Comparison of ENCODE assay signal across 8 mouse cellular contexts in genomic region chr8:121573275-121573674, GRCm38 (mm10). TPM values are rescaled to one million over a fixed set of nuclear protein-coding genes. Genes with fewer than 3 reads are reported as not detected.
DNase-seq lines count a peak whose midpoint lies in the region; ATAC-seq and TF ChIP-seq lines count a peak whose summit lies in the region.

No protein-coding gene starts in this region.

- H3K9ac ChIP-seq in hindbrain, embryonic 16.5 days (ENCODE audit: low read depth, low read length): no peak overlapping the region
- no peak overlapping the region for H3K9ac ChIP-seq in hindbrain, embryonic 12.5 days
- H3K9ac ChIP-seq in intestine, postnatal 0 days (ENCODE audit: low read depth, low read length): no peak overlapping the region

- H3K4me3 ChIP-seq in hindbrain, embryonic 16.5 days (ENCODE audit: low read length): no peak overlapping the region
- no peak overlapping the region for H3K4me3 ChIP-seq in hindbrain, embryonic 12.5 days
- no peak overlapping the region for H3K4me3 ChIP-seq in intestine, postnatal 0 days (ENCODE audit: low read depth, low read length)

- 37% methylated on average over 3 of the region's 3 CpGs for WGBS in hindbrain, embryonic 16.5 days
- WGBS in hindbrain, embryonic 12.5 days: 48% methylated on average over 3 of the region's 3 CpGs
- WGBS in intestine, postnatal 0 days: 31% methylated on average over 3 of the region's 3 CpGs

- ATAC-seq in hindbrain, embryonic 16.5 days: 0 out of 2 replicates have a peak, but pooled peaks have one; percentile 18
- ATAC-seq in hindbrain, embryonic 12.5 days (ENCODE audit: low FRiP score): no peak; the same call in 1 of the 2 replicates
- ATAC-seq in Patski: peak; percentile 84
- peak; percentile 92 for ATAC-seq in erythroid progenitor cell, adult 5-6 weeks (replicated peaks; ENCODE audit: low FRiP score, poor library complexity, severe bottlenecking)
- ATAC-seq in intestine, postnatal 0 days: peak; percentile 74
- no peak for ATAC-seq in inflammation-experienced regulatory T-cells, adult 6 months

- DNase-seq in Patski (ENCODE audit: low read depth, low spot score): peak; percentile 75
- peak; percentile 84 for DNase-seq in lung, postnatal 25 days (ENCODE audit: low spot score)
- no peak for DNase-seq in layer of hippocampus, postnatal 25 days (ENCODE audit: extremely low spot score in 1 of 2, low spot score in 1 of 2)

- H3K27me3 ChIP-seq in hindbrain, embryonic 16.5 days (replicated peaks; ENCODE audit: control insufficient read depth, insufficient read depth, low read length): no peaks in the 10 kb centered on the region
- H3K27me3 ChIP-seq in hindbrain, embryonic 12.5 days: no peaks in the 10 kb centered on the region
- H3K27me3 ChIP-seq in Patski: no peaks in the 10 kb centered on the region
- no peaks in the 10 kb centered on the region for H3K27me3 ChIP-seq in intestine, postnatal 0 days (replicated peaks; ENCODE audit: control insufficient read depth, insufficient read depth, low read length)

- in situ Hi-C loops in Patski (cut with MboI; ENCODE audit: low pct_unique_long_range_greater_than_20kb): no loop called here

- no peak overlapping the region for H3K4me2 ChIP-seq in hindbrain, embryonic 16.5 days (ENCODE audit: low read length)
- H3K4me2 ChIP-seq in hindbrain, embryonic 12.5 days (replicated peaks): no peak overlapping the region
- H3K4me2 ChIP-seq in intestine, postnatal 0 days (replicated peaks; ENCODE audit: low read depth): no peak overlapping the region

- peaks cover 18% of the 10 kb centered on the region for H3K4me1 ChIP-seq in hindbrain, embryonic 16.5 days (ENCODE audit: control insufficient read depth, insufficient read depth, low read depth, low read length)
- peaks cover 40% of the 10 kb centered on the region for H3K4me1 ChIP-seq in hindbrain, embryonic 12.5 days
- no peaks in the 10 kb centered on the region; the same call in 1 of the 2 replicates for H3K4me1 ChIP-seq in intestine, postnatal 0 days (replicated peaks; ENCODE audit: control insufficient read depth, insufficient read depth, low read length)

- TF ChIP-seq CTCF in Patski (IDR thresholded peaks at IDR 0.05): no peak
- TF ChIP-seq CTCF in intestine, postnatal 0 days (IDR thresholded peaks at IDR 0.05; ENCODE audit: low read depth): no peak

- POLR2A ChIA-PET in Patski (lab: Charles Lee): interaction anchor here (0.5 to 0.7 kb wide), 2 partner anchors 555 to 1034 kb away, joined by 4 read pairs; no protein-coding TSS in a partner anchor

- CTCF ChIA-PET in Patski (lab: Charles Lee): interaction anchor here (0.9 kb wide), 1 partner anchor 26 kb away, joined by 4 read pairs; no protein-coding TSS in a partner anchor

- no peak overlapping the region for H3K27ac ChIP-seq in hindbrain, embryonic 16.5 days (ENCODE audit: low read depth, low read length)
- no peak overlapping the region for H3K27ac ChIP-seq in hindbrain, embryonic 12.5 days
- H3K27ac ChIP-seq in intestine, postnatal 0 days (ENCODE audit: low read depth, low read length): no peak overlapping the region

- H3K9me3 ChIP-seq in hindbrain, embryonic 16.5 days (ENCODE audit: control insufficient read depth, low read length): no peaks in the 10 kb centered on the region
- no peaks in the 10 kb centered on the region for H3K9me3 ChIP-seq in hindbrain, embryonic 12.5 days (replicated peaks)
- no peaks in the 10 kb centered on the region for H3K9me3 ChIP-seq in intestine, postnatal 0 days (ENCODE audit: control insufficient read depth)

- no peaks in the 10 kb centered on the region for H3K36me3 ChIP-seq in hindbrain, embryonic 16.5 days (ENCODE audit: control insufficient read depth, insufficient read depth, low read length)
- no peaks in the 10 kb centered on the region for H3K36me3 ChIP-seq in hindbrain, embryonic 12.5 days
- no peaks in the 10 kb centered on the region for H3K36me3 ChIP-seq in intestine, postnatal 0 days (ENCODE audit: control insufficient read depth, insufficient read depth)

RNA-seq across cellular contexts. Expression of gene Fbxo31, which starts 5.3 kb away (rescaled TPM):
- 37.0 and 37.5 TPM in 2 replicates for polyA plus RNA-seq in hindbrain, embryonic 16.5 days (2015; fragmentation: Nextera tagmentation; extraction: Ambion mirVana)
- polyA plus RNA-seq in hindbrain, embryonic 12.5 days (2016; fragmentation: Nextera tagmentation; extraction: Ambion mirVana): 25.3 and 27.0 TPM in 2 replicates
- polyA plus RNA-seq in Patski (2021): 19.9 TPM
- total RNA-seq in erythroid progenitor cell, adult 5-6 weeks (2015; ENCODE audit: low replicate concordance): 1.7 and 2.2 TPM in 2 replicates
- total RNA-seq in erythroid progenitor cell, adult 5-6 weeks (2017; ENCODE audit: low replicate concordance): 1.5 and 3.5 TPM in 2 replicates
- polyA plus RNA-seq in intestine, postnatal 0 days (2015; fragmentation: Nextera tagmentation; extraction: Ambion mirVana): 4.5 and 5.6 TPM in 2 replicates
- 1 to 10 TPM; 2.1 to 2.2 (median 2.2) TPM for polyA plus RNA-seq in inflammation-experienced regulatory T-cells, adult 6 months (2017; shearing (Covaris generic))
- total RNA-seq in layer of hippocampus, postnatal 25 days (2021): 100 to 1,000 TPM; 107 to 113 TPM

RNA-seq across cellular contexts. Expression of gene Map1lc3b, which starts 16.9 kb away (rescaled TPM):
- 355 and 365 TPM in 2 replicates for polyA plus RNA-seq in hindbrain, embryonic 16.5 days (2015; fragmentation: Nextera tagmentation; extraction: Ambion mirVana)
- polyA plus RNA-seq in hindbrain, embryonic 12.5 days (2016; fragmentation: Nextera tagmentation; extraction: Ambion mirVana): 292 and 300 TPM in 2 replicates
- 196 TPM for polyA plus RNA-seq in Patski (2021)
- 93.9 and 137 TPM in 2 replicates for total RNA-seq in erythroid progenitor cell, adult 5-6 weeks (2015; ENCODE audit: low replicate concordance)
- 84.3 and 101 TPM in 2 replicates for total RNA-seq in erythroid progenitor cell, adult 5-6 weeks (2017; ENCODE audit: low replicate concordance)
- 264 and 267 TPM in 2 replicates for polyA plus RNA-seq in intestine, postnatal 0 days (2015; fragmentation: Nextera tagmentation; extraction: Ambion mirVana)
- polyA plus RNA-seq in inflammation-experienced regulatory T-cells, adult 6 months (2017; shearing (Covaris generic)): 100 to 1,000 TPM; 453 to 467 (median 467) TPM
- total RNA-seq in layer of hippocampus, postnatal 25 days (2021): 100 to 1,000 TPM; 160 to 197 TPM

RNA-seq across cellular contexts. Expression of gene 1700018B08Rik, which starts 29.2 kb away (rescaled TPM):
- polyA plus RNA-seq in hindbrain, embryonic 16.5 days (2015; fragmentation: Nextera tagmentation; extraction: Ambion mirVana): not detected in 2 replicates
- not detected in 2 replicates for polyA plus RNA-seq in hindbrain, embryonic 12.5 days (2016; fragmentation: Nextera tagmentation; extraction: Ambion mirVana)
- polyA plus RNA-seq in Patski (2021): not detected
- not detected in 2 replicates for total RNA-seq in erythroid progenitor cell, adult 5-6 weeks (2015; ENCODE audit: low replicate concordance)
- total RNA-seq in erythroid progenitor cell, adult 5-6 weeks (2017; ENCODE audit: low replicate concordance): not detected in 2 replicates
- polyA plus RNA-seq in intestine, postnatal 0 days (2015; fragmentation: Nextera tagmentation; extraction: Ambion mirVana): not detected in 2 replicates
- not detected for polyA plus RNA-seq in inflammation-experienced regulatory T-cells, adult 6 months (2017; shearing (Covaris generic))
- total RNA-seq in layer of hippocampus, postnatal 25 days (2021): not detected

Comparison
In these comparisons a context has a peak if more than half of its experiments do, and no peak if none do; other contexts are left out.
1. ATAC-seq: peak in hindbrain, embryonic 16.5 days (single experiment), Patski (single experiment), erythroid progenitor cell, adult 5-6 weeks (single experiment) and intestine, postnatal 0 days (single experiment); none in hindbrain, embryonic 12.5 days (single experiment) and inflammation-experienced regulatory T-cells, adult 6 months (single experiment).
2. DNase-seq: peak in Patski (single experiment) and lung, postnatal 25 days (single experiment); none in layer of hippocampus, postnatal 25 days (0 of 2).